Mouse (Mus musculus): ENCODE data around the gene Raver2. TPM values are rescaled to one million over a fixed set of nuclear protein-coding genes. Genes with fewer than 3 reads are reported as not detected.

Gene Raver2
- total RNA-seq, 2 experiments from 2014 or later = 16.7 to 21.5 TPM

- peak in 1 of 2 experiments; percentile 28 for DNase-seq (ENCODE audit: low spot score in 2 of 2)
- intact Hi-C loops (cut with DNase I) = no loop called here
Observed at GRCm38 (mm10) chr4:101198333-101198732, 129.6 kb downstream of the Raver2 start.

- intact Hi-C loops (cut with DNase I) = no loop called here
- DNase-seq (ENCODE audit: low spot score in 2 of 2) = no peak
Observed at GRCm38 (mm10) chr4:101199433-101200081, 130.8 kb downstream of the Raver2 start.

Other genes starting within 250 kb of the Raver2 start
- not detected for gene Gm10577, start 48.3 kb upstream of the Raver2 start, total RNA-seq (2021)
- gene Jak1, start 196.3 kb downstream of the Raver2 start, total RNA-seq (2021) = 100 to 1,000 TPM; 122 to 126 TPM